Mouse (Mus musculus) midbrain, postnatal 0 days (tissue): Measurements from ENCODE around the gene Meis2. TPM values are rescaled to one million over a fixed set of nuclear protein-coding genes. Genes with fewer than 3 reads are reported as not detected.

Experiments used
- ATAC-seq: fragments of 200-750 bp; cut with Nextera tagmentation; 2 replicates; pipeline ENCODE4 v1.8.0; 2017; ENCODE audit warnings: moderate number of reproducible peaks, mild to moderate bottlenecking, moderate TSS enrichment, moderate library complexity; ENCODE audit not compliant: low FRiP score
- DNase-seq: peaks from one replicate; pipeline ENCODE4 v3.0.0-alpha.2; 2015; ENCODE audit warnings: low spot score
- H3K27ac ChIP-seq: fragments of 300-500 bp; sonication (generic); 2 replicates; pipeline ENCODE4 v1.5.1; 2014; ENCODE audit warnings: low read depth, mild to moderate bottlenecking, low read length, mixed read lengths
- H3K27me3 ChIP-seq: fragments of 300-500 bp; sonication (generic); 2 replicates; pipeline ENCODE4 v1.6.1; 2014; ENCODE audit warnings: low read length, control low read depth, mixed read lengths; ENCODE audit not compliant: insufficient read depth
- H3K36me3 ChIP-seq: fragments of 300-500 bp; sonication (generic); 2 replicates; pipeline ENCODE4 v1.6.1; 2014; ENCODE audit warnings: low read length, control low read depth, mixed read lengths; ENCODE audit not compliant: insufficient read depth
- H3K4me1 ChIP-seq: fragments of 300-500 bp; sonication (generic); 2 replicates; pipeline ENCODE4 v1.6.1; 2014; ENCODE audit warnings: mild to moderate bottlenecking, control low read depth, antibody characterized with exemption, low read length, mixed read lengths; ENCODE audit not compliant: insufficient read depth
- H3K4me2 ChIP-seq: fragments of 300-500 bp; sonication (generic); 2 replicates; pipeline ENCODE4 v1.6.1; 2014; ENCODE audit warnings: low read depth, mild to moderate bottlenecking, low read length, mixed read lengths; ENCODE audit not compliant: poor library complexity, severe bottlenecking
- H3K4me3 ChIP-seq: fragments of 300-500 bp; sonication (generic); 2 replicates; pipeline ENCODE4 v1.5.1; 2014; ENCODE audit warnings: low read depth, mild to moderate bottlenecking, low read length, moderate library complexity
- H3K9ac ChIP-seq: fragments of 300-500 bp; sonication (generic); replicated peaks from 2 replicates; pipeline ENCODE4 v1.6.1; 2014; ENCODE audit warnings: mild to moderate bottlenecking, low read length, moderate library complexity, mixed read lengths; ENCODE audit not compliant: poor library complexity, severe bottlenecking
- H3K9me3 ChIP-seq: fragments of 300-500 bp; sonication (generic); 2 replicates; pipeline ENCODE4 v1.6.1; 2016; ENCODE audit warnings: low read length, control low read depth
- CTCF ChIP-seq: IDR thresholded peaks from 2 replicates; pipeline ENCODE4 v1.5.1; 2016; ENCODE audit warnings: antibody characterized with exemption, mild to moderate bottlenecking
- WGBS: fragments of 180-500 bp; shearing (Covaris S2); extraction: QIAGEN DNeasy Blood & Tissue Kit; methylation state at CpG from one replicate; pipeline ENCODE4 v1.1.7; 2014; 5-methylcytosine and 5-hydroxymethylcytosine counted together
- polyA plus RNA-seq: library from polyadenylated mRNA; unstranded; fragments of >200 nt; fragmentation: Nextera tagmentation; extraction: Ambion mirVana; gene quantifications from 2 replicates; pipeline ENCODE4 v1.2.1, GENCODE M21; 2015
- total RNA-seq: library from RNA; depleted of rRNA; stranded (reverse); fragments of >200 nt; gene quantifications from 2 replicates; pipeline ENCODE4 v1.2.3, GENCODE M21; 2014

Meis2 gene
- total and polyA plus RNA-seq, 2 experiments from 2014 or later, result 52.1 to 147 TPM

DNA sequence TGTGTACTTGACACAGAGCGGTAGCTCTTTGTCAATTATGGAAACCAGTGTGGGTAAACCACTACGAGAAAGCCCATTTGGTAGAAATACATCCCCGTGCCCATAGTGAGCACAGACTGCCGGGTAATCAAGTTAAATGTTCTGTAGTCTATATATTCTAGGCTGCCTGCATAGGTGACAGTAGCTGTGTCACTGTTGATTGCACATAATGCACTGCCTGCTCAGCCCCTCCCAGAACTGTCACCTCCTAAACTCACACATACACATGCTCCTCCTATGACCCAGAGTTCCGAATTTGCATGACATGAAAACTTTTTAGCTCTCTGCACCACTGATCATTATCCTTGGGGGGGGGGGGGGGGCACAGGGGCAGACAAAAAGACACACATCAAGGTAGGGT is 65.1 kb downstream of the Meis2 start:
- Histone ChIP-seq H3K4me1 (no peaks in the 10 kb centered on the region), H3K9ac (no peak overlapping the region), H3K4me2 (no peak overlapping the region), H3K9me3 (no peaks in the 10 kb centered on the region), H3K36me3 (no peaks in the 10 kb centered on the region), H3K4me3 (no peak overlapping the region), H3K27me3 (no peaks in the 10 kb centered on the region), H3K27ac (no peak overlapping the region)
- 72% methylated on average over 5 of the region's 5 CpGs for WGBS
- DNase-seq, result no peak
- TF ChIP-seq CTCF, result no peak
- peak; percentile 9; the same call in 1 of the 2 replicates for ATAC-seq

GRCm38 (mm10) chr2:115998802-115999201 is 66.8 kb downstream of the Meis2 start:
- WGBS, result 81% methylated on average over 5 of the region's 5 CpGs
- no peak for ATAC-seq
- H3K4me3 ChIP-seq, result no peak overlapping the region

GRCm38 (mm10) chr2:115996438-115996837 is 69.2 kb downstream of the Meis2 start:
- no peak overlapping the region for H3K27ac ChIP-seq
- ATAC-seq (no peak), DNase-seq (no peak)
- no peaks in the 10 kb centered on the region for H3K4me1 ChIP-seq
- H3K9ac ChIP-seq, result no peak overlapping the region
- H3K9me3 ChIP-seq, result no peaks in the 10 kb centered on the region
- no peaks in the 10 kb centered on the region for H3K36me3 ChIP-seq
- TF ChIP-seq CTCF, result no peak
- H3K27me3 ChIP-seq, result no peaks in the 10 kb centered on the region
- WGBS, result 63% methylated on average over 2 of the region's 2 CpGs
- no peak overlapping the region for H3K4me3 ChIP-seq
- H3K4me2 ChIP-seq, result no peak overlapping the region

More at GRCm38 (mm10) chr2:115998802-115999201, 66.8 kb downstream of the Meis2 start:
- H3K4me2 ChIP-seq, result no peak overlapping the region
- DNase-seq, result no peak
- H3K27ac ChIP-seq, result no peak overlapping the region
- H3K9ac ChIP-seq, result no peak overlapping the region
- H3K9me3 ChIP-seq, result no peaks in the 10 kb centered on the region
- no peaks in the 10 kb centered on the region for H3K36me3 ChIP-seq
- H3K27me3 ChIP-seq, result no peaks in the 10 kb centered on the region
- H3K4me1 ChIP-seq, result no peaks in the 10 kb centered on the region
- TF ChIP-seq CTCF, result no peak

DNA sequence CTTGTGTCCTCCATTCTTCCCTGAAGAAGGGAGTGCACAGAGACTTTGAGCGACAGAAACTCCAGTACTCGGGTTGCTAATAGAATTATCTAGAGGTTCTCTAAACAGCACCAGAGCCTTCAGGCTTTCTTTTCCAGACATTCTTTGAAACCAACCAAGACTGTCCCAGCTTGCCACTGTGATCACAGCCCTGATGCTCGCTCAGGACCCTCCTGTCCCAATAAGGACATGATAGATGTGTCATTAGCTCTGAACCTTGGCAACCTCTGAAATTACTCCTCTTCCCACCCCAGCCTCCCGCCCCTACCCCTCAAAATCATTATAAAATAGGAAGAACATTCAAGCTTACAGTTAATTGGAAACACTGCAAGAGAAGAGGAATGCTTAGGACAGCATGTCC is 71.8 kb downstream of the Meis2 start:
- no peaks in the 10 kb centered on the region for H3K27me3 ChIP-seq
- no peak overlapping the region for H3K4me2 ChIP-seq
- H3K36me3 ChIP-seq, result no peaks in the 10 kb centered on the region
- H3K4me1 ChIP-seq, result no peaks in the 10 kb centered on the region
- TF ChIP-seq CTCF, result no peak
- WGBS, result 68% methylated on average over 4 of the region's 4 CpGs
- no peaks in the 10 kb centered on the region for H3K9me3 ChIP-seq
- no peak overlapping the region for H3K27ac ChIP-seq
- H3K4me3 ChIP-seq, result no peak overlapping the region
- DNase-seq (no peak), ATAC-seq (no peak)
- no peak overlapping the region for H3K9ac ChIP-seq

- ATAC-seq (no peak), DNase-seq (no peak)
- no peak overlapping the region for H3K27ac ChIP-seq
- H3K4me2 ChIP-seq, result no peak overlapping the region
- H3K4me1 ChIP-seq, result no peaks in the 10 kb centered on the region
- 95% methylated on average over 6 of the region's 6 CpGs for WGBS
- no peak for TF ChIP-seq CTCF
- H3K9ac ChIP-seq, result no peak overlapping the region
- no peaks in the 10 kb centered on the region for H3K36me3 ChIP-seq
- no peak overlapping the region for H3K4me3 ChIP-seq
- no peaks in the 10 kb centered on the region for H3K27me3 ChIP-seq
- no peaks in the 10 kb centered on the region for H3K9me3 ChIP-seq
Observed at GRCm38 (mm10) chr2:115989249-115989648, 76.4 kb downstream of the Meis2 start.

DNA sequence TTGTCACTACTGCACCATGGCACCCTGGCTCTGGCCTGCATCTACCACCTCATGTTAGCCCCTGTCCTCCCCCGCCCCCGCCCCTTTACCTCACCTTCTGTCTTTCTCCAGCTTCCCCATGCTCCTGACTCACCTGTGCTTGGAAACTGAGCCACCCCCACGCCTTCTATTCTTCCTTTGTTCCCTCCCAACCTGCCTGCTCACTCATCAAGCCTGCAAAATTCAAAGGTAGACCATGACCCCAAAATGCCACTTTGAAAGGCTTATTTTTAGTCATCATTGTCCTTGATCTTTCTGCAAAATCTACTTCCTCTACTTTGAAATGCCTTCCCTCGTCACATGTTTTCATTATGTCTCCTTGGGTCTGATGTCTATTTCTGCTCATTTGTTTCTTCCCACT is 77.2 kb downstream of the Meis2 start:
- DNase-seq (no peak), ATAC-seq (no peak)
- no peaks in the 10 kb centered on the region for H3K4me1 ChIP-seq
- H3K9me3 ChIP-seq, result no peaks in the 10 kb centered on the region
- no peak for TF ChIP-seq CTCF
- H3K4me3 ChIP-seq, result no peak overlapping the region
- no peak overlapping the region for H3K9ac ChIP-seq
- no peak overlapping the region for H3K4me2 ChIP-seq
- no peaks in the 10 kb centered on the region for H3K36me3 ChIP-seq
- no peaks in the 10 kb centered on the region for H3K27me3 ChIP-seq
- no peak overlapping the region for H3K27ac ChIP-seq
- WGBS, result 89% methylated on average over 4 of the region's 4 CpGs
